Mouse (Mus musculus): ENCODE data around the gene Kcna4.

- no peak for TF ChIP-seq CTCF (IDR thresholded peaks at IDR 0.05; ENCODE audit: low read depth)
- TF ChIP-seq EP300 (optimal IDR thresholded peaks at IDR 0.05) = no peak
Measured at GRCm38 (mm10) chr2:107306077-107306476, 15.6 kb downstream of the Kcna4 start.
